Mouse (Mus musculus) adrenal gland (tissue): ENCODE measurements around the gene Cd37.
"Not testable (repeated sequence)": the region's sequence is repeated elsewhere in the genome, so short reads cannot be mapped to it uniquely, and the experiment has no call there.

ENCODE experiments used
- intact Hi-C: fragments of 180-260 bp; cut with DNase I; formaldehyde crosslinking; loops from one replicate; pipeline ENCODE4 v1.15.1; 2025
- long read RNA-seq, 2 experiments: library from polyadenylated mRNA; unstranded; transcript quantifications; one replicate each; pipeline ENCODE4 v2.0.0; 2020; ENCODE audit warnings: borderline replicate concordance in 1 of 2; ENCODE audit not compliant: insufficient replicate concordance in 1 of 2

Gene Cd37
- long read RNA-seq, experiment 1, partial matches to known transcripts, result 0 of 2 reads
- long read RNA-seq, experiment 1, other reads (novel, unspliced or antisense), result 0 of 2 reads
- long read RNA-seq, experiment 2, partial matches to known transcripts, result 1 of 4 reads
- long read RNA-seq, experiment 2, other reads (novel, unspliced or antisense), result 0 of 4 reads

DNA sequence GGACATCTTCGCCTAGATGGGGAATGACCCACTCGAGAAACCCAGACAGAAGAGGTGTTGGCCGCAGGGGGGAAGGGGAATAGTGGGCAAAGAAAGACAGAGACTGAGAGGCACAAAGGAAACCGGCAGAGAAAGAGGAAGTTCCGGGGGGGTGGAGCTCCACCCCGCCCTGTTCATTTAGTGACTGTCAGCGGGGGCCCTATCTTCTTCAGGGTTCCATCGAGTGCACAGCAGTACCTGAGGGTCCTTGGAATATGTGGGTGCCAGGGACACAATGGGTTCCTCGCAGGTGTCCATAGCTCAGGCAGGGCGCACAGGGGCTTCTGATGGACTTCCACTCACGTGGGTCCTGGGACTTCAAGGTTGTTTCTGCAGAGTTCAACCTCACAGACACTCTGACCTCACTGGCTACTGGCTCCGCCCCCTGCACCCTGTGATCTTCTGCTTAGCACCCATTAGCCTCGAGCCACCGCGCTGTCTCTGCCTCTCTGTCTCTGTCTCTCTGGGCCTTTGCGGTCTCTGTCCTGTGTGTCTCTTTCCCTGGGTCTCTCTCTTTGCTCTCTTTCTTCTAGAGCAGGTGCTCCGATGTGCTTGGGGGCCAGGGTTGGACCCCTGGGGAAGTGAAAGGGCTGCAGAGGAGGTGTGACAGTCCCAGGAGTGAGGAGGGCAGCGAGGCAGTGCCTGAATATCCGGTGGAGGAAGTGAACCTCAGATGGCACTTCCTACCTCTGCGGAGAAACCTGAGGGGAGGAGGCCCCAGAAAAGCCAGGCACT lies at the start of gene Cd37:
Gene Cd37 (minus strand): TSS at position 393 of the 774 bp plus-strand sequence.
- intact Hi-C loops, result no loop called here

DNA sequence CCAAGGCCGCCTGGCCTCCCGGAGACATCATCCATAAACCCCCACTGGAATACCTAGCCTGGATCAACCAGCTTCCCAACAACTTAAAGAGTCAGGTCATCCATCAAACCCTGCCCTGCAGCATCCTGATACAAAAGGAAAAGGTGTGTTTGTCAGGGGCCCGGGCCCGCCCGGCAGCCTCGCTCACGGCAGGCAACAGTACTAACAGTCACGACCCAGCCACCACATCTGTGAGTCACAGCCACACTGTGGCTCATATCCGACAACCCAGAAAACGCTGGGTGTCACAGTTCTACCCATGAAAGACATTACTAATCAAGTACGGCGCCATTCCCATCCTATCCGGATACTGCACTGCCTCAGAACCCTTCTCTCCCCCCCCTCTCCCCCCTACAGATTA lies 47.6 kb upstream of the Cd37 start:
- intact Hi-C loops, result no loop called here

DNA sequence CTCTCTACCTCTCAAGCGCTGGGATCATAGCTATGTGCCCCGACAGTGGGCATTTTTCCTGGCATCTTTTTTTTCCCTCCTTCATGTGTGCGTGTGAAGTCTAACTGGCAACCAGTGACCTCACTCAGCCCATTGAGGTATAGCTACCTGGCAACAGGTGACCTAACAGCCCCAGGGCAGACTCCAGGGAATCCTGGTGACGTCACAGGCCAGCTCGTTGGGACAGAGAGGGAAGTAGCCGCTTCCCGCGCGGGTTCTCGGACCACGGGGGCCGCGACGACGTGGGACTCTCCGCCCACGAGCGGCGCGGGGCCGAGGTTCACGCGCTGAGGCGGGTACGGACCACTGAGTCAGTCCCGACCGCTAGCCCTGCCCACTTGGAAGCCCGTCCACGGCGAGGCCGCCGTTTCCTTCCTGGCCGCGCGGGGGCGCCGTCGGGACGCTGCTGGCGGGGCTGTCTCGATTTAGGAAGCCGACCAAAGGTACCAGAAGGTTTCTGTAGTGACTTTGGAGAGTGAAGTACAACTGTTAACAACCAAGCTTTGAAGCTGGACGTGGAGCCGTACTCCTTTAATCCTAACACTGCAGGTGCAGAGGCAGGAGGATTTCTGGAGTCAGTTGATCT lies 38.3 kb upstream of the Cd37 start, which contains the start of gene Slc6a21:
Gene Slc6a21 (plus strand): TSS at position 378 of the 625 bp plus-strand sequence.
- intact Hi-C loops, result no loop called here

DNA sequence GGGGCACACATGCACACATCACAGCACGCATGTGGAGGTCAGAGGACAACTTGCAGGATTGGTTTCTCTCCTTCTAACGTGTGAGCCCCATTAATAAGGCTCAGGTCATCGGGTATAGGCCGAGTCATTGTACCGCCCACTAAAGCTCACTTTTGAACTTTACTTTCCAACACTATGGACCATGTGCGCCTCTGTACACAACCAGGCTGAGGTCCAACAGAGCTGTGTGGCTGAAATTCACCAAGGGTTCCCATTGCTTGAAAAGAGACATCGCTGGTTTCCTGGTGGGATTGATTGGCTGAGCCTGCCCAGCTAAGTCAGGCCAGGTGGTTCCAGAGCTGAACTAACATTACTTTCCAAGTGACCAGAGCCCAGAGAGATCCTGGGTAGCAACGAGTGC lies 34.8 kb upstream of the Cd37 start:
- intact Hi-C loops, result no loop called here

DNA sequence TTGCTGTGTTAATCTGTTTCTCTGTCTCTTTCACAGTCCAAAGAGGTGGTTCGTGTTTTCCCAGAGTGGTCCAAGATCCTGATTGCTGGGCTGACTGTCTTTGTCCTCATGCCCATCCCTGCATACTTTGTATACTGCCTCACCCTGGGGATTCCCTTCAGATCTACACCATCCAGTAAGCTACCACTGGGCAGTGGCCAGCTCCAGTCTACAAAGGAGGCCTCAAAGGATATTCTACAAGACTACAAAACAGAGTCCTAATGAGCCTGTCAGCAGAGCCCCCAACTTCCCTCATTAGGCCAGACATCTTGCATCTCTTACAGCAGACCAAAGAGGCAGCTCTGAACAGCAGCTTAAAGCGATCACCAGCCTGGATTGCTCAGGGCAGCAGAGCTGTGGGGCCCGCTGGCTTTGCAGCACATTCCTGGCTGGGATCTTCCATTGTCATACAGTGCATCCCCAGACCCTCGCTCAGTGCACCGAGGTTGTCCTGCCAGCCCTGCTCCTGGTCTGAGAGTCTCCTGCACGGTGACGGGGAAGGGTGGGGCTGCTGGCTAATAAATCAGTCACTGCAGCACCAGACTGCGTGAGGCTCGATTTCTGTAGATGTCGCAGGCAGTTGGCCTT lies 34.0 kb upstream of the Cd37 start:
- intact Hi-C loops, result no loop called here

DNA sequence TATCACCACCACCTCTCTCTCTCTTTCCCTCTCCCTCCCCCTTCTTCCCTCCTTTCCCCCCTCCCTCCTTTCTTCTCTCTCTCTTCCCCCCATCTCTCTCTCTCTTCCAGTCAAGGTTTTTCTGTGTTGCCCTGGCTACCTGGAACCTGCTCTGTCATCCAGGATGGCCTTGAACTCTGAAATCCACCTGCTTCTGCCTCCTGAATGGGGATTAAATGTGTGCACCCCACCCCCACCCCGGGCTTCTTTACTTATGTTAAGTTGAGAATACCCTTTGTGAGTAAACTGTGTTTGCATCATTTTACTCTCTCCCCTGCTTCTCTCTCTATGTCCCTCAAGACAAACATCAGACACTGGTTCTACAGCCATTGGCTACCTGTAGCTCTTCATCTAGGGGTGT lies 26.6 kb upstream of the Cd37 start:
- intact Hi-C loops, result no loop called here

DNA sequence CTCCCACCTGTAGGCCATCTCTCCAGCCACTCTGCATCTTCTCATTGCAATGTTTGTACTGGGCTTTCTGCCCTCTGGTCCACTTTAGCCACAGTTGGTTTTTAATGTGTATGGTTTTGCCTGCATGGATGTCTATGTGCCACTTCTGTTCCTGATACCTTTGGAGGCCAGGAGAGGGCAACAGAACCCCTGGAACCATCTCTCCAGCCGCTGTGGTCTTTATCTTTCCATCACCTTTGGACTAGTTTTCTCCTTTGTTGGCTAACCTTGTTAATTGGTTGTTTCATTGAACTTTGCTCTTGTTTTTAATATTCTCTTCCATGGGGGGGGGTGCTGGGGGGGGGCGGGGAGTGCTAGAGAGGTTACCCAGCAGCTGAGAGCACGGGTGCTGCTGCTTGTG lies 25.4 kb upstream of the Cd37 start:
- intact Hi-C loops, result no loop called here

DNA sequence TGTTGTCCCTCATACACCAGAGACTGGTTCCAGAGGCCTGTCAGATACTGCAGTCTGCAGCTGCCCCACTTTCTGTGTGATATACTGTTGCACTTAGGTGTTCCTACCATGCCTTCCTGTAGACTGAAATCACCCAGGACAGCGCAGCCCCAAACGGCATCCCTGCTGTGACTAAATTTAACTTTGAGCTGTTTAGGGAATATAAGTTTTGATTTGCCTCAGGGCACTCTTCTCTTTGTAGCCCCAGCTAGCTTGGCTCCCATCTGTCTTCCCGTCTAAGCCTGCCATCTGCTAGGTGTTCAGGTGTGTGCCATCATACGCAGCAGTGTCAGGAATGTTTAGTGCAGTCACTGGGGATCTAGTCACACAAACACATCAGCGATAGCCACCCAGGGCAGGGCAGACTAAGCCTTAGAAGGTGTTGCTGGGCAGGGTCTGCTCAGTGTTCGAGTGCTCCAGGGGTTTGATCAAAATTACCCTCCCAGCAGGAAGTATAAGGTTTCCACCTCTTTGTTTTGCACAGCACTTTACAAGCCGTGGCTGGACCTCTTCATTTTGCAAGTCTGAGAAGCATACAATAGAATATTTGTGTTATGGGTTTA lies 24.2 kb upstream of the Cd37 start:
- intact Hi-C loops, result no loop called here

DNA sequence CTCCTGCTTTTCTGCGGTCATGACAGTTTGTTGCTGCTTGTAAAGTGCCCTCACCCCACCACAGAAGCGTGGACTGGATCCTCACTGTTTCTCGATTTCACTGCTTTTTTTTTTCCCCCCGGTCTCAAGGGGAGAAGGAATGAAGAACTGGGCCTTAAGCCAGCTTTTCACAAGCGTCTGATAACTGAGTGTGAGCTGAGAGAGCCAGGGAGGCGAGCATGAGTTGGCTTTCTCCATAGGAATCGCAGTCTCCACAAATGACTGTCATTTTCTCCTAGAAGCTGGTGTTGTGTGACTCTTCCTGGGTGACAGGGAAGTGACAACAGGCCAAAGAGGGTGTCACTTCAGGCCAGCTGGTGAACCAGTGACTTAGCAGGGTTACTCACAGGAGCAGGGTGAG lies 23.4 kb upstream of the Cd37 start:
- intact Hi-C loops, result no loop called here

DNA sequence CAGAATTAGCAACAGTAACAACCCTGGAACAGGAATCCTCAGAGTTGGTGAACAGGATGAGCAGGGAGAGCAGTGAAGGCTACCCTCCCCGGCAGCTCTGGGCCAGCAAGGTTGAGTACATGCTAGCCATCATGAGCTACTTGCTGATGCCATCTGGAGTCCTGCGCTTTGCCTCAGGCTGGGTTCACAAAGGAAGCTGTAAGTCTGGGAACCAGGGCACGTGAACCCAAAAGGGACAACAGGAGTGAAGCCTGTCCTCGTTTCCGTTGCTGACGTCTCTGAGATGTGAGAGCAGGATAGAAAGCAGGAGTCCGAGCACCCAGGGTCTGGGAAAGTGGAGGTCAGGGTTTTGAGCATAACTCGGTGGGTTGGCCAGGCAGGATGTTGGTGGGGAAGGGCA lies 20.4 kb upstream of the Cd37 start:
- intact Hi-C loops, result no loop called here

DNA sequence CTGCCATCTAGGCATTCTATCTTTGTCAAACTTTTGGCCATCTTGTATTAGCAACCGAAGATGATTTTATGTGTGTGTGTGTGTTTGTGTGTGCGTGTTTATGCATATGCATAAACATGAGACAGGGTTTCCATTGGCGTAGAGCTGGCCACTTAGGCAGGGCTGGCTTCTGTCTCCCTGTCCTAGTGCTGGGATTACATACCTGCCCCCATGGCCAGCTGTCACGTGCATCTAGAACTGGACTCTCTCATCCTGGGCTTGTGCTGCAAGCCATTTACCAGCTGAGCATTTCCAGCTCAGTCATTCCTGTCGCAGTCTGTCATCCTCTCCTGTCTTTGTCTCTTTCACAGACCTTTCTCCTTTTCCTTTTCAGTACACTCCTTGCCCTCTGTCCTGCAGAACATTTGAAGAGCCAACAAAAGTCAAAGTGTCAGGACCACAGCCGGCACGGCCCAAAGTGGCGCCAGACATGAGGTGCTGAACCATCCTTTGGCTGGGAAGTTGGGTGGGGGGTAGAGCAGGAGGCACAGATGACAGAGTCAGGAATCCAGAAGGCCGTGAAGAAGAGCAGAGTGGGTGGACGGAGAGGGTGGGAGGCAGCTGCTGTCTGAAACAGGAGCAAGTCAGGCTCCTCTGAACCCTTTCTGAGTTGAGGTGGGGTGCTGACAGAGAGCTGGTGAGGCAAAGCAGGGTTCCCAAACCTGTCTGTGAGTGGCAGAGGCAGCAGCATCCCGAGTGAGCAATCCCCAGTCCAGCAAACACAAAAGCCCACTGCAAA lies 18.3 kb upstream of the Cd37 start:
- intact Hi-C loops, result no loop called here

DNA sequence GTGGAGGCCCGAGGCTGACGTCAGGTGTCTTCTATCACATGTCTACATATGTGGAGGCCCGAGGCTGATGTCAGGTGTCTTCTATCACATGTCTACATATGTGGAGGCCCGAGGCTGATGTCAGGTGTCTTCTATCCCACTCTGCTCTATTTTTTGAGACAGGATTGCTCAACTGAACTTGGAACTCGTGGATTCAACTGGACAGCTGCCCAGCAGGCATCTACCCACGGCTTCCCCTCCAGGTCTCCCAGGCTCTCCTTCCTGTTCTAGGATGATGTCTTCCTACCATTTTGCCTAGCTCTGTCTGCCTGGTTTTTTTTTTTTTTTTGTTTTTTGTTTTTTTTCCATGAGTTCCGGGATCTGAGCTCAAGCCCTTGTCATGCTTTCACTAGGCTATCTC lies 16.9 kb upstream of the Cd37 start:
- intact Hi-C loops, result not testable (repeated sequence)

DNA sequence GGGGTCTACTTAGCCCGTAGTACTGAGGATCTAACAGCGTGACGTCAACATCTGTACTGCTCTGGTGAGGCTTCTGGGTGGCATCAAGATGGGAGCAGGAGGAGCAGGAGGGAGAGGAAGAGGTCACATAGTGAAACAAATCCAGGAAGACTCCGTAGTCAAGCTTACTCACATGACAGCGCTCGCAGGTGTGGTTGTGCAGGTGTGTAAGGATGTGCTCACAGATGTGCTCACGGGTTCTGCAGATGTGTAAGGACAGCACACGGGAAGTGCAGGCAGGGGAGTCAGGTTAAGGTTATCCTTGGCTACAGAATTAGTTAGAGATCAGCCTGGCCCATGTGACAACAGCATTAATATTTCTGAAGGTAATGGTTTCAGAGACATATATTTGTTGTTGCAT lies 14.9 kb upstream of the Cd37 start:
- intact Hi-C loops, result no loop called here

DNA sequence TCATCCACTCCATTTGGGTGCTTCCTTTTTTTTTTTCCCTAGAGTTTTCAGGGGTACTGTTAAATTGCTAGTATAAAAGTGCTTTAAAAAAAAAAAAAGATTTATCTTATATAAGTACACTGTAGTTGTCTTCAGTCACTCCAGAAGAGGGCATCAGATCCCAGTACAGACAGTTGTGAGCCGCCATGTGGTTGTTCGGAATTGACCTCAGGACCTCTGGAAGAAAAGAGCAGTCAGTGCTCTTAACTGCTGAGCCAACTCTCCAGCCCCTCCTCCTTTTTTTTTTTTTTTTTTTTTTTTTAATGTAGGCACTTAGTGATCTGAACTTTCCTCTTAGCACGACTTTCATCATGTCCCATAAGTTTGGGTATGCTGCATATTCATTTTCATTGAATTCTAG lies 8.8 kb upstream of the Cd37 start:
- intact Hi-C loops, result no loop called here

DNA sequence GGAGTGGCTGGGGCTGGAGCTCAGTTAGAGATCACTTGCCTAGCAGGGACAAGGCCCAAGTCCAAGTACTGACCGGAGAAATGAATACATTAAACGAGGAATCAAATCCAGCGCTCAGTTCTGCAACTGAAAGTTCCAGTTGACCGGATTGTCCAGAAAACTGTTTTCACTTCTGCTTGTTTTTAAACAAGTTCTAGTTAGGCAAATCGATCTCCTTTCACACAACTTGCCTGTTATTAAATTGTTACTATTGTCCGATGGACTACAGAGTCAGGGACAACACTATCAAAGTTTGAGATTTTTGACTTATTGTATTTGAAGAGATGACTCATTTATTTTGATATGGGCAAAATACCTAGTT lies 2.5 kb upstream of the Cd37 start:
- intact Hi-C loops, result no loop called here

DNA sequence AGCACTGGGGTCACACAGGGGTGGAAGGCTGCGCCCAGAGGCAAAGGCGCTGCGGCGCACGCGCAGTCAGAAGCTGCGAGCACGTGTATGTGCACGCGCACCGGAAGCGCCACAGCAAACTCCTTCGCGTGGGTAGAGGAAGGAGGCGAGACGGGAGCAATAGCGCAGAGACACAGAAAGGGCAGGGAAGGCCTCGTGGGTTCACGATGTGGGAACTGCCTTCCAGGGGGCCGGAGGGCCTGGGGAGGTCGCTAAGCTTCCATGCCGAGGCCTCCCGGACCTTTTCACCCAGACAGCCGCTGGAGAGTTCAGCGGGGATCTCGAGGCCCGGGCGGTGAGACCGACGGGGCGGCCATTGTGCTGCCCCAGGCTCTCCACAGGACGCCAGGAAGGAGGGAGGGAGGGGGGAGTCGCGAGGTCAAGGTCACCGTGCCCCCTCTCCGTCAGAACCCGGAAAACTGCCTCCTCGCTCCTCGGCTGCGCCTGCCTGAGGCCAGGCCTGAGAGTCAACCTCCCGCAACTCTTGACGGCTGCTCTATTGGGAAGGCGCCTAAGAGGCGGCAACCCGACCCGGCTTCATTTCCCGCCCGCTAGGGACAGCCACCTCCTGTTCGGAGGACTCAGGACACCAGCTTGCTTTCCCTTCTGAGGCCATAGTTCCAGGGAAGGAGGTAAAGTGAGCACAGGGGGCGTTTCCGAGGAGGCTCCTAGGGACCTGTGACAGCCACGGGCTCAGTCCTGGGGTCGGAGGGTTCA lies 1.9 kb upstream of the Cd37 start, which contains the start of gene Slc6a16:
Gene Slc6a16 (plus strand): TSS at position 453 of the 756 bp plus-strand sequence.
- intact Hi-C loops, result no loop called here

DNA sequence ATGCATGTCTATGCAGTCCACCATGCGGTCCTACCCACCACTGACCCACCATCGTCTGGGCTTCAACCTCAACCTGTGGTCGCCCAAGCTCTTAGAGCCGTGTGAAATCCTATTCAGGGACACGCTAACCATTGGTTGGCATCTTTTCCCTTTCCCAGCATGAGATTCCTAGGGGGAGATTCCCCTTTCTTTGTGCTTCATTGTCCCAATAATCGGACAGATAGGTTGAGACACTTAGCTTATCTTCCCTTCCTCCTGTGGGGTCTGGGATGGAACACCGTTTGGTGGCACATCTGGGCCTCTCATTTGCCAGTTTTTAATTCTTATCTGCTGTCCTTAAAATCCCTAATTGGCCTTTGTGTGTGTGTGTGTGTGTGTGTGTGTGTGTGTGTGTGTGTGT lies 1.2 kb upstream of the Cd37 start:
- intact Hi-C loops, result no loop called here

DNA sequence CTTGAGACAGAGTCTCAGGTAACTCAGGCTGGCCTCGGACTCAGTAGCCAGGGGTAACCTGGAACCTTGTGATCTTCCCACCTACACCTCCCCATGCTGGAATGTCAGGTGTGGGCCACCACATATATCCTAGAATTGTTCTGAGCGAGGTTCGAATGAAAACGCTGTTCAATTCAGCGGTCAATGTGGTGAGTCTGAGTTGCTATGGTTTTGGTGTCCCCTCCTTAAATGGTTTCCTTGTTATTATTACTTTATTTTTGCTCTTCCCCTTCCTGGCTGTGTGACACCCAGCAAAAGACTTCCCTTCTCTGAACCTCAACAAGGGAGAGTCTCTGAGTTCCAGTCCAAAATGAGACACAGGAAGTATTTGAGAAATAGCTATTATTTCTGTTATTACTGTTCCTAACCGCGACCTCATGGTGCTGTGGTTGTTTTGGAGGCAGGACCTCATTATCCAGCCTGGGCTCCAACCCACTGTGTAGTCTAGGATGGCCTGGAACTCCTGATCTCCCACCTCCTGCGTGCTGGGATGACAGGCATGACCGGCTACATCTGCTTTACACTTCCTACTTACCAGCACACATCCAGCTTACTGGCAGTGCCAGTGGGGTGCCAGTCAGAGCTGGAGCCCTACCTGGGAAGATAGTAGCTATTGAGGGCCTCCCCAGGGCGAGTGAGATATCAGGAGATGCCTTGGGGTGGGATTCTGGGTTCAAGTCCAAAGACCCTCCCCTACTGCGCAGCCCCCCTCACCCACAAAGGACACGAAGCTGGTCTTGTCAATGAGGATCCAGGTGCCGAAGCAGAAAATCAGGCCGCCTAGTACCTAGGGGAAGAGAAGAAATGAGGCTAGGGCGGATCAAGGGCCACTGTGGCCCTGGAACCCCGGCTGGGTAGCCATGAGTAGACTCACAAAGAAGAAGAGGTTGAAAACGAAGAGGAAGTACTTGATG lies 892 bp downstream of the Cd37 start:
- intact Hi-C loops, result no loop called here

DNA sequence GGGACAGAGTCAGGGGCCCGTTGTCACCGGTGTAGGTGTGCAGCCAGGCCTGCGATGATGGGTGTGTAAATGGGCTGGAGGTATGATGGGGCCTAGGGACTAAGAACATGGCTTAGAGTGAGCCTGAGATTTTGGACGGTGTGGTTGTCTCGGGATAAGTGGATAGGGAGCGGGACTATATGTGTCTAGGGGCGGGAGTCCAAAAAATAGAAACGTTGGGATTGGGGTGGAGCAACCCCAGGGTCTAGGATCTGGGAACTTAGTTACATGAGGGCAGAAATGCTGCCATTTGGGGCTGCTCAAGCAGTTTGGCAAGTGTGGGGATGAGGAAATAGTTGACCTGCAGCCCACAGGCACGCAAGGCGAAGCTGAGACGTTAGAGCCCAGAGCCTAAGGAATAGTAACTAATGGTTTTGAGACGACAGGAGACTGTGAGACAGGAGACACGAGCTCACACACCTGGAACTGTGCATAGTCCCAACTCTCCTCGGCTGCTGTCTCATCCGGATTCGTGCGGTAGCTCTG lies 3.2 kb downstream of the Cd37 start:
- intact Hi-C loops, result no loop called here
